Mouse (Mus musculus) kidney, embryonic 14.5 days (tissue): ENCODE measurements around the gene Prep. TPM values are rescaled to one million over a fixed set of nuclear protein-coding genes. Genes with fewer than 3 reads are reported as not detected.

Source experiments
- ATAC-seq: fragments of 200-750 bp; cut with Nextera tagmentation; 2 replicates; pipeline ENCODE4 v1.8.0; 2017; ENCODE audit warnings: moderate number of reproducible peaks, mild to moderate bottlenecking, moderate TSS enrichment, moderate library complexity; ENCODE audit not compliant: low FRiP score, low TSS enrichment
- H3K27ac ChIP-seq: fragments of 300-500 bp; sonication (generic); 2 replicates; pipeline ENCODE4 v1.5.1; 2014; ENCODE audit warnings: low read depth, mild to moderate bottlenecking, low read length, moderate library complexity, mixed read lengths
- H3K27me3 ChIP-seq: fragments of 300-500 bp; sonication (generic); 2 replicates; pipeline ENCODE4 v1.6.1; 2014; ENCODE audit warnings: mild to moderate bottlenecking, low read length; ENCODE audit not compliant: control insufficient read depth, insufficient read depth
- H3K36me3 ChIP-seq: fragments of 300-500 bp; sonication (generic); 2 replicates; pipeline ENCODE4 v1.6.1; 2014; ENCODE audit warnings: low read length, mixed read lengths; ENCODE audit not compliant: control insufficient read depth, insufficient read depth
- H3K4me1 ChIP-seq: fragments of 300-500 bp; sonication (generic); 2 replicates; pipeline ENCODE4 v1.6.1; 2014; ENCODE audit warnings: low read length, mixed read lengths; ENCODE audit not compliant: control insufficient read depth, insufficient read depth
- H3K4me2 ChIP-seq: fragments of 300-500 bp; sonication (generic); replicated peaks from 2 replicates; pipeline ENCODE4 v1.6.1; 2014; ENCODE audit warnings: low read depth, mild to moderate bottlenecking, low read length
- H3K4me3 ChIP-seq: fragments of 300-500 bp; sonication (generic); 2 replicates; pipeline ENCODE4 v1.5.1; 2014; ENCODE audit warnings: mild to moderate bottlenecking, low read length
- H3K9ac ChIP-seq: fragments of 300-500 bp; sonication (generic); 2 replicates; pipeline ENCODE4 v1.6.1; 2014; ENCODE audit warnings: low read depth, mild to moderate bottlenecking, low read length, moderate library complexity
- H3K9me3 ChIP-seq: fragments of 300-500 bp; sonication (generic); 2 replicates; pipeline ENCODE4 v1.6.1; 2016; ENCODE audit warnings: low read length; ENCODE audit not compliant: control insufficient read depth
- WGBS: fragments of 180-500 bp; shearing (Covaris S2); extraction: QIAGEN DNeasy Blood & Tissue Kit; methylation state at CpG from one replicate; pipeline ENCODE4 v1.1.7; 2014; 5-methylcytosine and 5-hydroxymethylcytosine counted together
- polyA plus RNA-seq: library from polyadenylated mRNA; unstranded; fragments of >200 nt; fragmentation: Nextera tagmentation; extraction: Ambion mirVana; gene quantifications from 2 replicates; pipeline ENCODE4 v1.2.1, GENCODE M21; 2014

Prep gene
- polyA plus RNA-seq, 1 experiment from 2014 or later = 23.8 TPM

DNA sequence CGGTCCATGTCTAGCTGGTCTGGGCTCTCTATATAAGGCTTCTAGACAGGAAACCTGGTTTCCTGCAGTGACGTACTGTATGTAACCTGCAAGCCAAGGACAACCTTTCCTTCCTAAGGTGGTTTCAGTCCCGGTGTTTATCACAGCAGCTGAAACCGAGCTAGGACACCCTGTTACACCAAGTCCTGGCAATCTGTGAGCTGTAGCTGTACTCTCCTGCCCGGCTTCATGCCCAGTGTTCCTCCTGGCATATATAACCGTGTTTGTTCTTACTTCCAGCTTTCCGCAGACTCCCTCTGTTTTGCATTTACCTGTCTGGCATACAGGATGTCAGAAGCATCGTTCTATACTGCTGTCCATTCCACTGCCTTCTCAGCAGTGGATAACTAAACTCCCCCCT, 51.4 kb downstream of the Prep start:
- Histone ChIP-seq H3K27me3 (no peaks in the 10 kb centered on the region), H3K4me3 (no peak overlapping the region), H3K27ac (no peak overlapping the region), H3K4me2 (no peak overlapping the region), H3K9ac (no peak overlapping the region), H3K36me3 (peaks cover 64% of the 10 kb centered on the region), H3K9me3 (no peaks in the 10 kb centered on the region), H3K4me1 (no peaks in the 10 kb centered on the region)
- no peak for ATAC-seq
- WGBS = 93% methylated on average over 8 of the region's 8 CpGs

- no peak for ATAC-seq
- H3K4me1 ChIP-seq = no peaks in the 10 kb centered on the region
- no peak overlapping the region for H3K4me2 ChIP-seq
- no peak overlapping the region for H3K9ac ChIP-seq
- H3K27ac ChIP-seq = no peak overlapping the region
- no peak overlapping the region for H3K4me3 ChIP-seq
- no peaks in the 10 kb centered on the region for H3K9me3 ChIP-seq
- no peaks in the 10 kb centered on the region for H3K27me3 ChIP-seq
- peaks cover 60% of the 10 kb centered on the region for H3K36me3 ChIP-seq
- 90% methylated on average over 3 of the region's 3 CpGs for WGBS
Observed at GRCm38 (mm10) chr10:45121637-45122036, 54.6 kb downstream of the Prep start.

DNA sequence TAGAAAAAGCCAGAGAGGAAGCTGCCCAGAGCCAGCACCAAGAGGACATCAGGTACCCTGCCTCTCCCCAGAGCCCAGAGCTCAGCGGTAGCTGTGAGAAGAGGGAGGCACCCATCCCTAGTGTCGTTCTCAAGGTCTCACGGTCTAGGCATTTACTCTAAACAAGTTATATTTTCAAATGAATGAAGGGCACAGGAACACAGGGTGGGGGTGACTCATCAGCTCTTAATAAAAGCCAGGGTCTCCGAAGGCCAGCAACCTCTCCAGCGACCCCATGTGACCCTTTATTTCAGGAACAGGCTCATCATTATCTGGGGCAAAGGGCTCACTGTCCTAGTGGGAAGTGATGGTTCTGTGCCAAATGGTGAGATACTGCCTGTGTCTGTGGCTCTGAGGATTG, 55.5 kb downstream of the Prep start:
- Histone ChIP-seq H3K27me3 (no peaks in the 10 kb centered on the region), H3K4me2 (no peak overlapping the region), H3K4me3 (no peak overlapping the region), H3K9ac (no peak overlapping the region), H3K4me1 (no peaks in the 10 kb centered on the region), H3K27ac (no peak overlapping the region), H3K36me3 (peaks cover 52% of the 10 kb centered on the region), H3K9me3 (no peaks in the 10 kb centered on the region)
- WGBS = 56% methylated on average over 5 of the region's 5 CpGs
- no peak for ATAC-seq

DNA sequence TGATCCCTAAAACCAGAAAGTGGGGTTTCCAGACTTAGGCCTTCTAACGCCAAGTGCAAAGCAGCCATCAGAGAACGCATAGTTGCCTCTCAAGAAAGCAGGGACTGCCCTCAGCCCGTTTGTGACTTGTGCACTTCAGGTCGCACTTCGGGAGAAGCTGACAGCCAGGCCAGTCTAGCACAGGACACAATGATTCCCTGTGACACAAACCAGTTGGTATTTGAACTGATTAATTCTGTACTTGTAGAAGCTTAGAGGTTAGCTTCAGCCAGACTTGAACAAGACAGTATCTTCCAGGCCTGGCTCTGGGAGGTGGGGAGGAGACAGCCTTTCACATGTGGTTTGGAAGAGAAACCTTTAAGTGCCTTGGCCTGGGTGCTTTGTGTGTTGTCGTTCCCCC, 56.0 kb downstream of the Prep start:
- Histone ChIP-seq H3K9me3 (no peaks in the 10 kb centered on the region), H3K36me3 (peaks cover 53% of the 10 kb centered on the region), H3K27ac (no peak overlapping the region), H3K4me3 (no peak overlapping the region), H3K27me3 (no peaks in the 10 kb centered on the region), H3K4me1 (no peaks in the 10 kb centered on the region), H3K9ac (no peak overlapping the region), H3K4me2 (no peak overlapping the region)
- WGBS = 76% methylated on average over 6 of the region's 6 CpGs
- ATAC-seq = no peak

GRCm38 (mm10) chr10:45129105-45129504, 62.1 kb downstream of the Prep start:
- ATAC-seq = peak; percentile 37; the same call in 1 of the 2 replicates
- Histone ChIP-seq H3K27me3 (no peaks in the 10 kb centered on the region), H3K4me1 (no peaks in the 10 kb centered on the region), H3K9me3 (no peaks in the 10 kb centered on the region), H3K4me3 (no peak overlapping the region), H3K27ac (no peak overlapping the region), H3K9ac (no peak overlapping the region), H3K4me2 (no peak overlapping the region), H3K36me3 (peaks cover 15% of the 10 kb centered on the region; the same call in 1 of the 2 replicates)
- WGBS = 47% methylated on average over 11 of the region's 11 CpGs

GRCm38 (mm10) chr10:45130004-45130403, 63.0 kb downstream of the Prep start:
- Histone ChIP-seq H3K4me2 (no peak overlapping the region), H3K9me3 (peaks cover 2% of the 10 kb centered on the region; the same call in 1 of the 2 replicates), H3K9ac (no peak overlapping the region), H3K27ac (no peak overlapping the region), H3K4me1 (no peaks in the 10 kb centered on the region), H3K36me3 (peaks cover 15% of the 10 kb centered on the region; the same call in 1 of the 2 replicates), H3K27me3 (no peaks in the 10 kb centered on the region), H3K4me3 (no peak overlapping the region)
- 90% methylated on average over 6 of the region's 6 CpGs for WGBS
- no peak for ATAC-seq

GRCm38 (mm10) chr10:45132371-45132770, 65.4 kb downstream of the Prep start:
- Histone ChIP-seq H3K27me3 (no peaks in the 10 kb centered on the region), H3K4me2 (no peak overlapping the region), H3K36me3 (peaks cover 8% of the 10 kb centered on the region; the same call in 1 of the 2 replicates), H3K27ac (no peak overlapping the region), H3K9me3 (peaks cover 3% of the 10 kb centered on the region; the same call in 1 of the 2 replicates), H3K4me3 (no peak overlapping the region), H3K4me1 (no peaks in the 10 kb centered on the region), H3K9ac (no peak overlapping the region)
- 83% methylated on average over 4 of the region's 4 CpGs for WGBS
- ATAC-seq = no peak

DNA sequence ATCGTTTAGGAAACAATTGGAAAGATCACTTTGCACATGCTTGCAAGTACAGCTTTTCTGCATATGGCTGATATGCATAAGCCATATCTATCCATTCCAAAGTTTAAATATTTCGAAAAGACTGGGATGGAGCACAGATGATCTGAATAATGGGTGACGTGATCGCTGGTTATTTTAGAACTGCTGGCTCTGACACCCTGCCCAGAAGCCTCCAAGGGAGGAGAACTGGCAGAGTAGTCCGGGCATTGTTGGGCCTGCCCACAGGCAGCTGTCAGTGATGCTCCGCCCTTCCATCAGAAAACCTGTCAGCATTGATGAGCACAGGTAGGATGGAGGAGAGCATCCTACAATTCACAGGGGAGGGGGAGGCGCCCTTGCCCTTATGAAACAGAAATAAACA, 69.8 kb downstream of the Prep start:
- no peak for ATAC-seq
- 95% methylated on average over 7 of the region's 7 CpGs for WGBS
- H3K9ac ChIP-seq = no peak overlapping the region
- no peak overlapping the region for H3K4me2 ChIP-seq
- H3K36me3 ChIP-seq = no peaks in the 10 kb centered on the region; the same call in 1 of the 2 replicates
- no peak overlapping the region for H3K27ac ChIP-seq
- H3K27me3 ChIP-seq = no peaks in the 10 kb centered on the region
- H3K4me1 ChIP-seq = no peaks in the 10 kb centered on the region
- H3K9me3 ChIP-seq = peaks cover 3% of the 10 kb centered on the region; the same call in 1 of the 2 replicates
- no peak overlapping the region for H3K4me3 ChIP-seq

DNA sequence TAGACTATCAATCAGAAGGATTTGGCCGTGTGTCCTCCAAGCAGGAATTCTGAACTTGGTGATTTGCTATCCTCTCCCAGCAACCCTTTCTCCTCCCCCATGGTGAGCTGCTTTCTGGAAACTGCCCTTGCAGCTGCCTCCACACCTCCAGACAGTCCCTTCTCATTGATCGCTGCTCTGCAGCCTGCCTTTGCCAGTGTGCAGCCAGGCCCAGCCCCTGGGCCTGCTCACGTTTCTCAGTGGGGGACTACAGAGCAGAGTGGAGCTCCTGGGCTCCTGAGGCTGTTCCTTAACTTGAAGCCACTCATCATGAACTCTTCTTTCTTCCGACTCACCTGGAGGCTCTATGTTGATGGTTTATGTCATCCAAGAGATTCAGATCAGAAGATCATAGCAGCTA, 72.9 kb downstream of the Prep start:
- H3K9me3 ChIP-seq = peaks cover 2% of the 10 kb centered on the region; the same call in 1 of the 2 replicates
- 63% methylated on average over 4 of the region's 4 CpGs for WGBS
- 0 out of 2 replicates have a peak, but pooled peaks have one; percentile 15 for ATAC-seq
- no peaks in the 10 kb centered on the region; the same call in 1 of the 2 replicates for H3K36me3 ChIP-seq
- H3K4me1 ChIP-seq = 0 out of 2 replicates have a peak, but pooled peaks cover 2% of the 10 kb centered on the region
- H3K27me3 ChIP-seq = no peaks in the 10 kb centered on the region
- H3K4me3 ChIP-seq = no peak overlapping the region
- no peak overlapping the region for H3K4me2 ChIP-seq
- no peak overlapping the region for H3K27ac ChIP-seq
- H3K9ac ChIP-seq = no peak overlapping the region
